Mouse (Mus musculus) MN1 (cell line): ENCODE data around the gene Kif3a.

ENCODE experiments used
- DNase-seq: peaks from one replicate; pipeline ENCODE4 v3.0.0-alpha.2; 2016; ENCODE audit warnings: low spot score

The Kif3a gene

GRCm38 (mm10) chr11:53616748-53617558 lies 49.8 kb downstream of the Kif3a start:
- DNase-seq, result no peak

GRCm38 (mm10) chr11:53617562-53618109 lies 50.5 kb downstream of the Kif3a start:
- DNase-seq, result no peak

GRCm38 (mm10) chr11:53618619-53619198 lies 51.5 kb downstream of the Kif3a start, which contains the start of gene Il4:
Gene Il4, minus strand, starts transcription at chr11:53618669.
- DNase-seq, result no peak

GRCm38 (mm10) chr11:53619428-53619827 lies 52.2 kb downstream of the Kif3a start:
- DNase-seq, result no peak

- no peak for DNase-seq
These were observed 52.9 kb downstream of the Kif3a start for GRCm38 (mm10) chr11:53620094-53620493.

GRCm38 (mm10) chr11:53621582-53622439 lies 54.6 kb downstream of the Kif3a start:
- DNase-seq, result no peak

GRCm38 (mm10) chr11:53622440-53622806 lies 55.2 kb downstream of the Kif3a start:
- no peak for DNase-seq

GRCm38 (mm10) chr11:53623573-53623972 lies 56.4 kb downstream of the Kif3a start:
- DNase-seq, result no peak

- no peak for DNase-seq
These were observed 56.9 kb downstream of the Kif3a start for GRCm38 (mm10) chr11:53624124-53624523.

GRCm38 (mm10) chr11:53626802-53627373 lies 59.7 kb downstream of the Kif3a start:
- peak; percentile 62 for DNase-seq

GRCm38 (mm10) chr11:53627859-53628258 lies 60.7 kb downstream of the Kif3a start:
- peak; percentile 93 for DNase-seq

- no peak for DNase-seq
These were observed 65.0 kb downstream of the Kif3a start for GRCm38 (mm10) chr11:53632122-53632733.

GRCm38 (mm10) chr11:53633644-53634043 lies 66.5 kb downstream of the Kif3a start:
- no peak for DNase-seq

GRCm38 (mm10) chr11:53634556-53634955 lies 67.4 kb downstream of the Kif3a start, which contains the start of gene Il13:
Gene Il13, minus strand, starts transcription at chr11:53634702.
- DNase-seq, result no peak

- DNase-seq, result no peak
These were observed 68.5 kb downstream of the Kif3a start for GRCm38 (mm10) chr11:53635590-53636182.

- peak; percentile 35 for DNase-seq
These were observed 69.0 kb downstream of the Kif3a start for GRCm38 (mm10) chr11:53636183-53636646.

- no peak for DNase-seq
These were observed 70.0 kb downstream of the Kif3a start for GRCm38 (mm10) chr11:53637046-53637802.

- DNase-seq, result no peak
These were observed 70.7 kb downstream of the Kif3a start for GRCm38 (mm10) chr11:53637803-53638260.

GRCm38 (mm10) chr11:53642744-53643279 lies 75.6 kb downstream of the Kif3a start:
- no peak for DNase-seq

- no peak for DNase-seq
These were observed 76.8 kb downstream of the Kif3a start for GRCm38 (mm10) chr11:53644017-53644416.
